Mouse (Mus musculus): Measurements from ENCODE around the gene Lipc. TPM values are rescaled to one million over a fixed set of nuclear protein-coding genes. Genes with fewer than 3 reads are reported as not detected.

Gene Lipc
- total and polyA plus RNA-seq, 2 experiments = 210 to 384 TPM

GRCm38 (mm10) chr9:70869169-70869873, 82.7 kb downstream of the Lipc start:
- TF ChIP-seq CTCF (IDR thresholded peaks at IDR 0.05; ENCODE audit: low read depth, low read length) (no peak), POLR2A (IDR thresholded peaks at IDR 0.05; ENCODE audit: extremely low read depth, insufficient read depth, low read length) (no peak)
- H3K27ac ChIP-seq (replicated peaks; ENCODE audit: insufficient read depth, low read depth, low read length) = no peak overlapping the region

DNA sequence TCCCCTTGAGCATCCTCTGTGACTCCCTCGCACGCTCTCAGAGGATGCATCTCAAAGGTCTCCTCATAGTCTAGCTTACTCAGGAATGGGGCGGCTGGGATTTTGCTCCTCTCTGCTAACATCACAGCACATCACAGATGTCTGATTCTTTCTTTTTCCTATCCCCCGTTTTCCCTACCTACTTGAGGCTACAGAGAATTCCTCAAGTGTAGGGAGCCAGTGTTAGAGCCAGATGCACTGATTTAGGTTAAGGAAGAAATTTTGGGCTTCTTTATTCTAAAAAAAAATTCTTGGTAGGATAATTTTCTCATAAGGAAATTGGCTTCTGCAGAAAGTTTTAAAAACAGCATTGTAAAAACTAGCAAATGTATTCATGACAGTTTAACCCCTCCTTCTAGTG, 84.6 kb downstream of the Lipc start:
- 95% methylated on average over 4 of the region's 4 CpGs for WGBS
- DNase-seq (ENCODE audit: extremely low read depth, low read depth, low spot score) = no peak
- H3K9ac ChIP-seq (ENCODE audit: low read depth, low read length) = no peak overlapping the region
- no peak overlapping the region for H3K4me3 ChIP-seq (ENCODE audit: insufficient read depth, low read depth, low read length)
- H3K36me3 ChIP-seq (ENCODE audit: control insufficient read depth, insufficient read depth, low read length) = no peaks in the 10 kb centered on the region
- H3K4me1 ChIP-seq (ENCODE audit: control insufficient read depth, insufficient read depth, low read length) = peaks cover 3% of the 10 kb centered on the region; the same call in 1 of the 2 replicates
- H3K27me3 ChIP-seq (ENCODE audit: control insufficient read depth, insufficient read depth, low read length) = no peaks in the 10 kb centered on the region
- H3K79me2 ChIP-seq (ENCODE audit: control insufficient read depth, insufficient read depth, low read length) = peaks cover 29% of the 10 kb centered on the region; the same call in 1 of the 2 replicates
- H3K27ac ChIP-seq (replicated peaks; ENCODE audit: insufficient read depth, low read depth, low read length) = no peak overlapping the region
- TF ChIP-seq POLR2A (IDR thresholded peaks at IDR 0.05; ENCODE audit: extremely low read depth, insufficient read depth, low read length) (no peak), CTCF (IDR thresholded peaks at IDR 0.05; ENCODE audit: low read depth, low read length) (no peak)

More at GRCm38 (mm10) chr9:70869169-70869873, 82.7 kb downstream of the Lipc start:
- Histone ChIP-seq H3K79me2 (ENCODE audit: control insufficient read depth, insufficient read depth, low read length) (peaks cover 26% of the 10 kb centered on the region; the same call in 1 of the 2 replicates), H3K4me1 (ENCODE audit: control insufficient read depth, insufficient read depth, low read length) (no peaks in the 10 kb centered on the region), H3K9ac (ENCODE audit: low read depth, low read length) (no peak overlapping the region), H3K4me3 (ENCODE audit: insufficient read depth, low read depth, low read length) (no peak overlapping the region), H3K27me3 (ENCODE audit: control insufficient read depth, insufficient read depth, low read length) (no peaks in the 10 kb centered on the region), H3K36me3 (ENCODE audit: control insufficient read depth, insufficient read depth, low read length) (no peaks in the 10 kb centered on the region)
- no peak for DNase-seq (ENCODE audit: extremely low read depth, low read depth, low spot score)
- WGBS = 86% methylated on average over 5 of the region's 5 CpGs

GRCm38 (mm10) chr9:70864039-70864438, 88.0 kb downstream of the Lipc start:
- Histone ChIP-seq H3K27ac (replicated peaks; ENCODE audit: insufficient read depth, low read depth, low read length) (no peak overlapping the region), H3K36me3 (ENCODE audit: control insufficient read depth, insufficient read depth, low read length) (no peaks in the 10 kb centered on the region), H3K9ac (ENCODE audit: low read depth, low read length) (no peak overlapping the region), H3K4me1 (ENCODE audit: control insufficient read depth, insufficient read depth, low read length) (peaks cover 3% of the 10 kb centered on the region; the same call in 1 of the 2 replicates), H3K4me3 (ENCODE audit: insufficient read depth, low read depth, low read length) (no peak overlapping the region), H3K27me3 (ENCODE audit: control insufficient read depth, insufficient read depth, low read length) (no peaks in the 10 kb centered on the region), H3K79me2 (ENCODE audit: control insufficient read depth, insufficient read depth, low read length) (peaks cover 23% of the 10 kb centered on the region; the same call in 1 of the 2 replicates)
- TF ChIP-seq POLR2A (IDR thresholded peaks at IDR 0.05; ENCODE audit: extremely low read depth, insufficient read depth, low read length) = no peak
- TF ChIP-seq CTCF (IDR thresholded peaks at IDR 0.05; ENCODE audit: low read depth, low read length) = no peak
- 87% methylated on average over 8 of the region's 8 CpGs for WGBS
- no peak for DNase-seq (ENCODE audit: extremely low read depth, low read depth, low spot score)

GRCm38 (mm10) chr9:70863299-70863698, 88.7 kb downstream of the Lipc start:
- H3K27ac ChIP-seq (replicated peaks; ENCODE audit: insufficient read depth, low read depth, low read length) = 0 out of 2 replicates have a peak overlapping the region, but pooled peaks have one; percentile 22
- peak; percentile 73 for DNase-seq (ENCODE audit: extremely low read depth, low read depth, low spot score)
- H3K4me3 ChIP-seq (ENCODE audit: insufficient read depth, low read depth, low read length) = no peak overlapping the region
- H3K4me1 ChIP-seq (ENCODE audit: control insufficient read depth, insufficient read depth, low read length) = peaks cover 3% of the 10 kb centered on the region; the same call in 1 of the 2 replicates
- 11% methylated on average over 8 of the region's 8 CpGs for WGBS
- H3K36me3 ChIP-seq (ENCODE audit: control insufficient read depth, insufficient read depth, low read length) = no peaks in the 10 kb centered on the region
- H3K27me3 ChIP-seq (ENCODE audit: control insufficient read depth, insufficient read depth, low read length) = no peaks in the 10 kb centered on the region
- TF ChIP-seq POLR2A (IDR thresholded peaks at IDR 0.05; ENCODE audit: extremely low read depth, insufficient read depth, low read length) = no peak
- no peak overlapping the region for H3K9ac ChIP-seq (ENCODE audit: low read depth, low read length)
- peaks cover 19% of the 10 kb centered on the region; the same call in 1 of the 2 replicates for H3K79me2 ChIP-seq (ENCODE audit: control insufficient read depth, insufficient read depth, low read length)

DNA sequence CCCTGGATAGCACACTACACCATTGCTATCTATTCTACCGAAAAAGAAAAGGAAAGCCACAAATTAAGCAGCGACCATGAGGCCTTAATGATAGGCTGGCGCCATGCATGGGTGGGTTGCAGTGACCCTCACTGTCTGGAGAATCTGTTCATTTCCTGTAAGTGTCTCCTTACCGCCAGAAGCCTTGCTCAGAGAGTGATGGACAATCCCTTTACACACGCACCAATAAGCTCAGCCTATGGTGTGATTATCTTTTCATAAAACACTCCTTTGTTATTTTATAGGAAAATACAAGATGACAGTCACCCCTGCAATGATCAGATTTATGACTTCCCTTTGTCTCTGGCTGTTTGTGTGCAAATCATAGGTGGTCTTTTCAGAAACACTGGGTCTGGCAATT, 92.8 kb downstream of the Lipc start:
- Histone ChIP-seq H3K4me1 (ENCODE audit: control insufficient read depth, insufficient read depth, low read length) (peaks cover 10% of the 10 kb centered on the region), H3K9ac (ENCODE audit: low read depth, low read length) (no peak overlapping the region), H3K4me3 (ENCODE audit: insufficient read depth, low read depth, low read length) (no peak overlapping the region), H3K27me3 (ENCODE audit: control insufficient read depth, insufficient read depth, low read length) (no peaks in the 10 kb centered on the region), H3K79me2 (ENCODE audit: control insufficient read depth, insufficient read depth, low read length) (peaks cover 18% of the 10 kb centered on the region; the same call in 1 of the 2 replicates), H3K27ac (replicated peaks; ENCODE audit: insufficient read depth, low read depth, low read length) (no peak overlapping the region), H3K36me3 (ENCODE audit: control insufficient read depth, insufficient read depth, low read length) (no peaks in the 10 kb centered on the region)
- no peak for TF ChIP-seq POLR2A (IDR thresholded peaks at IDR 0.05; ENCODE audit: extremely low read depth, insufficient read depth, low read length)
- TF ChIP-seq CTCF (IDR thresholded peaks at IDR 0.05; ENCODE audit: low read depth, low read length) = no peak
- 84% methylated on average over 5 of the region's 5 CpGs for WGBS
- DNase-seq (ENCODE audit: extremely low read depth, low read depth, low spot score) = no peak

GRCm38 (mm10) chr9:70855868-70856267, 96.2 kb downstream of the Lipc start:
- peaks cover 7% of the 10 kb centered on the region for H3K4me1 ChIP-seq (ENCODE audit: control insufficient read depth, insufficient read depth, low read length)

More at GRCm38 (mm10) chr9:70855868-70856267, 96.2 kb downstream of the Lipc start:
- WGBS = 46% methylated on average over 6 of the region's 6 CpGs
- Histone ChIP-seq H3K27me3 (ENCODE audit: control insufficient read depth, insufficient read depth, low read length) (no peaks in the 10 kb centered on the region), H3K79me2 (ENCODE audit: control insufficient read depth, insufficient read depth, low read length) (peaks cover 9% of the 10 kb centered on the region; the same call in 1 of the 2 replicates), H3K4me3 (ENCODE audit: insufficient read depth, low read depth, low read length) (no peak overlapping the region), H3K36me3 (ENCODE audit: control insufficient read depth, insufficient read depth, low read length) (no peaks in the 10 kb centered on the region), H3K9ac (ENCODE audit: low read depth, low read length) (no peak overlapping the region), H3K27ac (replicated peaks; ENCODE audit: insufficient read depth, low read depth, low read length) (no peak overlapping the region)
- TF ChIP-seq POLR2A (IDR thresholded peaks at IDR 0.05; ENCODE audit: extremely low read depth, insufficient read depth, low read length) = no peak
- TF ChIP-seq CTCF (IDR thresholded peaks at IDR 0.05; ENCODE audit: low read depth, low read length) = no peak
- peak; percentile 62 for DNase-seq (ENCODE audit: extremely low read depth, low read depth, low spot score)
